In the genomic region with DNA sequence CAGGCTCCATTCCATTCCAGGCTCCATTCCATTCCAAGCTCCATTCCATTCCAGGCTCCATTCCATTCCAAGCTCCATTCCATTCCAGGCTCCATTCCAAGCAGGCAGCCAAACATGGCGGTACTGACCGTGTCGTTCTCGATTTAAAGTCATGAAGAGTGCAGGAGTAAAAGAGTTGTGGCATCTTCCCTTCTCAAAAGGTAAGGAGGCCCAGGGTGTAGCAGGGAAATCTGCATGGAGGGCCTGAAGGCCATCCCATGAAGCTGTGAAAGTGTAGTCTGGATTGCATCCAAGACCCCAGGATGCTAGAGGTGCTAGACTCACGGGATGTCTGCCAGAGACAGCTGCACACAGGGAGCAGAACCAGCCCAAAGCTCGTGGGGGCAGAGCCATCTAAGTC, we compare ENCODE assay signal across 8 mouse cellular contexts. TPM values are rescaled to one million over a fixed set of nuclear protein-coding genes. Genes with fewer than 3 reads are reported as not detected.
DNase-seq lines count a peak whose midpoint lies in the region; ATAC-seq and TF ChIP-seq lines count a peak whose summit lies in the region.

No protein-coding gene starts in this region.

- H3K4me2 ChIP-seq in midbrain, embryonic 11.5 days: no peak overlapping the region
- peak overlapping the region; percentile 33; the same call in 1 of the 2 replicates for H3K4me2 ChIP-seq in forebrain, embryonic 16.5 days (ENCODE audit: low read length)
- H3K4me2 ChIP-seq in intestine, embryonic 16.5 days (ENCODE audit: low read depth, low read length): peak overlapping the region; percentile 36; the same call in 1 of the 2 replicates
- H3K4me2 ChIP-seq in midbrain, postnatal 0 days (ENCODE audit: low read depth, low read length, poor library complexity, severe bottlenecking): peak overlapping the region; percentile 28; the same call in 1 of the 2 replicates

- H3K4me1 ChIP-seq in midbrain, embryonic 10.5 days: peaks cover 15% of the 10 kb centered on the region
- H3K4me1 ChIP-seq in midbrain, embryonic 11.5 days (ENCODE audit: control insufficient read depth, insufficient read depth, low read length): no peaks in the 10 kb centered on the region; the same call in 1 of the 2 replicates
- H3K4me1 ChIP-seq in forebrain, embryonic 16.5 days (replicated peaks; ENCODE audit: control insufficient read depth, insufficient read depth, low read length): peaks cover 11% of the 10 kb centered on the region
- 0 out of 2 replicates have a peak, but pooled peaks cover 5% of the 10 kb centered on the region for H3K4me1 ChIP-seq in intestine, embryonic 16.5 days (ENCODE audit: control insufficient read depth, insufficient read depth, low read length)
- H3K4me1 ChIP-seq in midbrain, postnatal 0 days (ENCODE audit: insufficient read depth, low read length): no peaks in the 10 kb centered on the region

- H3K27ac ChIP-seq in midbrain, embryonic 10.5 days (replicated peaks): no peak overlapping the region
- no peak overlapping the region for H3K27ac ChIP-seq in midbrain, embryonic 11.5 days (ENCODE audit: low read depth, low read length)
- H3K27ac ChIP-seq in forebrain, embryonic 16.5 days (ENCODE audit: low read length): no peak overlapping the region
- H3K27ac ChIP-seq in intestine, embryonic 16.5 days (ENCODE audit: low read length): no peak overlapping the region
- no peak overlapping the region for H3K27ac ChIP-seq in midbrain, postnatal 0 days (ENCODE audit: low read depth, low read length)

- peaks cover 46% of the 10 kb centered on the region for H3K27me3 ChIP-seq in midbrain, embryonic 10.5 days (ENCODE audit: low read depth, poor library complexity, severe bottlenecking)
- H3K27me3 ChIP-seq in midbrain, embryonic 11.5 days (ENCODE audit: control insufficient read depth, insufficient read depth, low read length): peaks cover 10% of the 10 kb centered on the region; the same call in 1 of the 2 replicates
- 0 out of 2 replicates have a peak, but pooled peaks cover 2% of the 10 kb centered on the region for H3K27me3 ChIP-seq in forebrain, embryonic 16.5 days (replicated peaks; ENCODE audit: control insufficient read depth, insufficient read depth, low read length)
- no peaks in the 10 kb centered on the region for H3K27me3 ChIP-seq in intestine, embryonic 16.5 days (replicated peaks; ENCODE audit: control insufficient read depth, insufficient read depth, low read length)
- H3K27me3 ChIP-seq in midbrain, postnatal 0 days (ENCODE audit: insufficient read depth, low read length): no peaks in the 10 kb centered on the region

- H3K36me3 ChIP-seq in midbrain, embryonic 10.5 days: no peaks in the 10 kb centered on the region
- no peaks in the 10 kb centered on the region for H3K36me3 ChIP-seq in midbrain, embryonic 11.5 days (ENCODE audit: control insufficient read depth, insufficient read depth, low read length)
- no peaks in the 10 kb centered on the region for H3K36me3 ChIP-seq in forebrain, embryonic 16.5 days (ENCODE audit: control insufficient read depth, insufficient read depth)
- 0 out of 2 replicates have a peak, but pooled peaks cover 3% of the 10 kb centered on the region for H3K36me3 ChIP-seq in intestine, embryonic 16.5 days (ENCODE audit: control insufficient read depth, insufficient read depth, low read length)
- H3K36me3 ChIP-seq in midbrain, postnatal 0 days (ENCODE audit: insufficient read depth, low read length): 0 out of 2 replicates have a peak, but pooled peaks cover 3% of the 10 kb centered on the region

- H3K4me3 ChIP-seq in midbrain, embryonic 10.5 days: 0 out of 2 replicates have a peak overlapping the region, but pooled peaks have one; percentile 16
- no peak overlapping the region for H3K4me3 ChIP-seq in midbrain, embryonic 11.5 days (ENCODE audit: low read depth, low read length)
- peak overlapping the region; percentile 9; the same call in 1 of the 2 replicates for H3K4me3 ChIP-seq in forebrain, embryonic 16.5 days (replicated peaks; ENCODE audit: low read length)
- peak overlapping the region; percentile 30 for H3K4me3 ChIP-seq in intestine, embryonic 16.5 days (ENCODE audit: low read length)
- peak overlapping the region; percentile 32 for H3K4me3 ChIP-seq in midbrain, postnatal 0 days (ENCODE audit: low read depth, low read length)

- ATAC-seq in midbrain, embryonic 11.5 days (ENCODE audit: low FRiP score): no peak
- no peak for ATAC-seq in forebrain, embryonic 16.5 days
- no peak for ATAC-seq in intestine, embryonic 16.5 days
- no peak for ATAC-seq in midbrain, postnatal 0 days (ENCODE audit: low FRiP score)

- no peaks in the 10 kb centered on the region for H3K9me3 ChIP-seq in midbrain, embryonic 10.5 days (replicated peaks)
- no peaks in the 10 kb centered on the region for H3K9me3 ChIP-seq in midbrain, embryonic 11.5 days (ENCODE audit: control insufficient read depth, low read length)
- H3K9me3 ChIP-seq in forebrain, embryonic 16.5 days (ENCODE audit: control insufficient read depth, low read length): no peaks in the 10 kb centered on the region
- no peaks in the 10 kb centered on the region for H3K9me3 ChIP-seq in intestine, embryonic 16.5 days (ENCODE audit: control insufficient read depth, low read length)
- H3K9me3 ChIP-seq in midbrain, postnatal 0 days (ENCODE audit: low read length): no peaks in the 10 kb centered on the region

- WGBS in midbrain, embryonic 10.5 days: 62% methylated on average over 6 of the region's 6 CpGs
- 60% methylated on average over 6 of the region's 6 CpGs for WGBS in midbrain, embryonic 11.5 days
- WGBS in forebrain, embryonic 16.5 days: 51% methylated on average over 6 of the region's 6 CpGs
- WGBS in intestine, embryonic 16.5 days: 40% methylated on average over 6 of the region's 6 CpGs
- WGBS in midbrain, postnatal 0 days: 59% methylated on average over 6 of the region's 6 CpGs

- no peak for DNase-seq in midbrain, embryonic 10.5 days (ENCODE audit: low spot score)
- no peak for DNase-seq in midbrain, embryonic 11.5 days (ENCODE audit: low spot score, missing footprints)
- peak; percentile 19 for DNase-seq in midbrain, postnatal 0 days (ENCODE audit: low spot score)
- DNase-seq in urinary bladder, postnatal 10 days (ENCODE audit: low spot score): no peak
- DNase-seq in adrenal gland, adult 2 months: no peak
- no peak for DNase-seq in embryo, embryonic 10 days (ENCODE audit: low spot score)

- H3K9ac ChIP-seq in midbrain, embryonic 11.5 days (ENCODE audit: low read length): no peak overlapping the region
- no peak overlapping the region for H3K9ac ChIP-seq in forebrain, embryonic 16.5 days (replicated peaks; ENCODE audit: low read depth, low read length)
- peak overlapping the region; percentile 41 for H3K9ac ChIP-seq in intestine, embryonic 16.5 days (ENCODE audit: low read depth, low read length)
- H3K9ac ChIP-seq in midbrain, postnatal 0 days (replicated peaks; ENCODE audit: low read length, poor library complexity, severe bottlenecking): no peak overlapping the region

- no peak for TF ChIP-seq CTCF in midbrain, postnatal 0 days (IDR thresholded peaks at IDR 0.05)

RNA-seq across cellular contexts. Expression of a gene that starts 2.5 kb away (rescaled TPM):
- 21.6 and 23.1 TPM in 2 replicates for polyA plus RNA-seq in midbrain, embryonic 10.5 days (2016; fragmentation: Nextera tagmentation; extraction: Ambion mirVana)
- polyA plus RNA-seq in midbrain, embryonic 11.5 days (2014; fragmentation: Nextera tagmentation; extraction: Ambion mirVana): 21.5 and 25.7 TPM in 2 replicates
- polyA plus RNA-seq in forebrain, embryonic 16.5 days (2015; fragmentation: Nextera tagmentation; extraction: Ambion mirVana): 20.6 and 27.1 TPM in 2 replicates
- polyA plus RNA-seq in intestine, embryonic 16.5 days (2015; fragmentation: Nextera tagmentation; extraction: Ambion mirVana): 91.2 and 109 TPM in 2 replicates
- 22.4 and 24.6 TPM in 2 replicates for total RNA-seq in midbrain, postnatal 0 days (2014; rRNA removed)
- 10.9 and 11.2 TPM in 2 replicates for polyA plus RNA-seq in midbrain, postnatal 0 days (2015; fragmentation: Nextera tagmentation; extraction: Ambion mirVana)
- 100 to 1,000 TPM in 1 of 2 experiments, 10 to 100 TPM in 1; 81.5 to 181 TPM for total RNA-seq in adrenal gland, adult 2 months (2021)
- polyA plus RNA-seq in adrenal gland, adult 2 months (2012; rRNA removed): 131 and 253 TPM in 2 replicates

RNA-seq across cellular contexts. Expression of a gene that starts 28.8 kb away (rescaled TPM):
- 3.3 and 4.8 TPM in 2 replicates for polyA plus RNA-seq in midbrain, embryonic 10.5 days (2016; fragmentation: Nextera tagmentation; extraction: Ambion mirVana)
- 4.8 and 5.2 TPM in 2 replicates for polyA plus RNA-seq in midbrain, embryonic 11.5 days (2014; fragmentation: Nextera tagmentation; extraction: Ambion mirVana)
- 0.87 and 0.90 TPM in 2 replicates for polyA plus RNA-seq in forebrain, embryonic 16.5 days (2015; fragmentation: Nextera tagmentation; extraction: Ambion mirVana)
- 27.8 and 29.5 TPM in 2 replicates for polyA plus RNA-seq in intestine, embryonic 16.5 days (2015; fragmentation: Nextera tagmentation; extraction: Ambion mirVana)
- 1.2 and 1.8 TPM in 2 replicates for total RNA-seq in midbrain, postnatal 0 days (2014; rRNA removed)
- polyA plus RNA-seq in midbrain, postnatal 0 days (2015; fragmentation: Nextera tagmentation; extraction: Ambion mirVana): 1.6 and 2.9 TPM in 2 replicates
- 10 to 100 TPM in 1 of 2 experiments, 1 to 10 TPM in 1; 5.4 to 20.1 TPM for total RNA-seq in adrenal gland, adult 2 months (2021)
- polyA plus RNA-seq in adrenal gland, adult 2 months (2012; rRNA removed): 3.4 and 4.7 TPM in 2 replicates
